Mouse (Mus musculus) liver, adult 2 months (tissue): Measurements from ENCODE around the gene Acd. TPM values are rescaled to one million over a fixed set of nuclear protein-coding genes. Genes with fewer than 3 reads are reported as not detected.

ENCODE experiments used
- DNase-seq: peaks from one replicate; pipeline ENCODE4 v3.0.0-alpha.2; 2011; ENCODE audit warnings: low read depth, low spot score; ENCODE audit errors: extremely low read depth
- H3K27ac ChIP-seq: fragments of 200-500 bp; replicated peaks from 2 replicates; pipeline ENCODE4 v1.5.1; 2012; ENCODE audit warnings: low read depth, mild to moderate bottlenecking, control low read depth, inconsistent platforms, low read length; ENCODE audit not compliant: insufficient read depth
- H3K27me3 ChIP-seq: fragments of 200-500 bp; 2 replicates; pipeline ENCODE4 v1.6.1; 2012; ENCODE audit warnings: mild to moderate bottlenecking, moderate library complexity, low read length, inconsistent platforms; ENCODE audit not compliant: control insufficient read depth, insufficient read depth
- H3K36me3 ChIP-seq: fragments of 200-500 bp; 2 replicates; pipeline ENCODE4 v1.6.1; 2012; ENCODE audit warnings: low read length, inconsistent platforms; ENCODE audit not compliant: control insufficient read depth, insufficient read depth
- H3K4me1 ChIP-seq: fragments of 200-500 bp; 2 replicates; pipeline ENCODE4 v1.6.1; 2011; ENCODE audit warnings: low read length; ENCODE audit not compliant: control insufficient read depth, insufficient read depth
- H3K4me3 ChIP-seq: fragments of 200-500 bp; 2 replicates; pipeline ENCODE4 v1.5.1; 2011; ENCODE audit warnings: low read depth, mild to moderate bottlenecking, control low read depth, low read length, moderate library complexity; ENCODE audit not compliant: insufficient read depth
- H3K79me2 ChIP-seq: fragments of 200-500 bp; 2 replicates; pipeline ENCODE4 v1.6.1; 2012; ENCODE audit warnings: inconsistent platforms, mild to moderate bottlenecking, low read length, moderate library complexity; ENCODE audit not compliant: control insufficient read depth, insufficient read depth
- H3K9ac ChIP-seq: fragments of 200-500 bp; 2 replicates; pipeline ENCODE4 v1.6.1; 2012; ENCODE audit warnings: low read depth, mild to moderate bottlenecking, control low read depth, inconsistent platforms, low read length
- CTCF ChIP-seq: fragments of 200-500 bp; IDR thresholded peaks from 2 replicates; pipeline ENCODE4 v1.5.1; 2011; ENCODE audit warnings: low read depth, low read length, control low read depth
- POLR2A ChIP-seq: fragments of 200-500 bp; IDR thresholded peaks from 2 replicates; pipeline ENCODE4 v1.6.1; 2011; ENCODE audit warnings: low read length, control low read depth; ENCODE audit not compliant: insufficient read depth; ENCODE audit errors: extremely low read depth
- WGBS: fragments of 180-500 bp; shearing (Covaris S2); methylation state at CpG from one replicate; pipeline ENCODE4 v1.1.7; 2018; 5-methylcytosine and 5-hydroxymethylcytosine counted together
- polyA plus RNA-seq: library from polyadenylated mRNA; depleted of rRNA; stranded (reverse); fragments of >200 nt; gene quantifications from 2 replicates; pipeline ENCODE4 v1.2.3, GENCODE M21; 2012
- total RNA-seq: library from RNA; depleted of rRNA; stranded (reverse); fragments of >200 nt; gene quantifications from 2 replicates; pipeline ENCODE4 v1.2.3, GENCODE M21; 2014

Acd gene
- total and polyA plus RNA-seq, 2 experiments = 1.5 to 22.8 TPM

GRCm38 (mm10) chr8:105706426-105706825, 5.5 kb upstream of the Acd start:
- WGBS = 93% methylated on average over 12 of the region's 12 CpGs
- no peak overlapping the region for H3K27ac ChIP-seq
- H3K4me1 ChIP-seq = peaks cover 7% of the 10 kb centered on the region
- no peak overlapping the region for H3K4me3 ChIP-seq
- H3K36me3 ChIP-seq = no peaks in the 10 kb centered on the region
- no peaks in the 10 kb centered on the region for H3K27me3 ChIP-seq
- H3K9ac ChIP-seq = no peak overlapping the region
- H3K79me2 ChIP-seq = no peaks in the 10 kb centered on the region
- no peak for DNase-seq
- no peak for TF ChIP-seq CTCF
- no peak for TF ChIP-seq POLR2A

GRCm38 (mm10) chr8:105704955-105705354, 4.1 kb upstream of the Acd start:
- Histone ChIP-seq H3K27me3 (no peaks in the 10 kb centered on the region), H3K9ac (no peak overlapping the region), H3K79me2 (no peaks in the 10 kb centered on the region), H3K36me3 (no peaks in the 10 kb centered on the region), H3K4me3 (no peak overlapping the region), H3K27ac (no peak overlapping the region), H3K4me1 (peaks cover 7% of the 10 kb centered on the region)
- WGBS = 92% methylated on average over 6 of the region's 6 CpGs
- no peak for DNase-seq
- TF ChIP-seq CTCF (no peak), POLR2A (no peak)

GRCm38 (mm10) chr8:105704146-105704812, 3.4 kb upstream of the Acd start:
- no peak overlapping the region for H3K4me3 ChIP-seq
- no peaks in the 10 kb centered on the region for H3K36me3 ChIP-seq
- no peak overlapping the region for H3K27ac ChIP-seq
- H3K79me2 ChIP-seq = no peaks in the 10 kb centered on the region
- 97% methylated on average over 34 of the region's 34 CpGs for WGBS
- TF ChIP-seq CTCF (no peak), POLR2A (no peak)
- H3K9ac ChIP-seq = no peak overlapping the region
- H3K4me1 ChIP-seq = peaks cover 7% of the 10 kb centered on the region
- DNase-seq = no peak
- no peaks in the 10 kb centered on the region for H3K27me3 ChIP-seq

- Histone ChIP-seq H3K4me1 (peaks cover 7% of the 10 kb centered on the region), H3K9ac (no peak overlapping the region), H3K79me2 (no peaks in the 10 kb centered on the region), H3K4me3 (no peak overlapping the region), H3K27me3 (no peaks in the 10 kb centered on the region), H3K27ac (no peak overlapping the region), H3K36me3 (no peaks in the 10 kb centered on the region)
- TF ChIP-seq POLR2A (no peak), CTCF (no peak)
- WGBS = 94% methylated on average over 24 of the region's 24 CpGs
- DNase-seq = no peak
Measured at GRCm38 (mm10) chr8:105702731-105703415, 2.0 kb upstream of the Acd start.

- WGBS = 80% methylated on average over 18 of the region's 18 CpGs
- no peak overlapping the region for H3K27ac ChIP-seq
Measured at GRCm38 (mm10) chr8:105702001-105702401, 1.1 kb upstream of the Acd start.

GRCm38 (mm10) chr8:105700566-105700965, 336 bp downstream of the Acd start:
- Histone ChIP-seq H3K9ac (peak overlapping the region; percentile 75), H3K4me1 (peaks cover 5% of the 10 kb centered on the region), H3K36me3 (no peaks in the 10 kb centered on the region), H3K27ac (peak overlapping the region; percentile 27), H3K79me2 (no peaks in the 10 kb centered on the region), H3K4me3 (peak overlapping the region; percentile 75), H3K27me3 (no peaks in the 10 kb centered on the region)
- DNase-seq = peak; percentile 52
- TF ChIP-seq POLR2A = no peak
- under 1% methylated on average over 21 of the region's 21 CpGs for WGBS

More at GRCm38 (mm10) chr8:105702001-105702401, 1.1 kb upstream of the Acd start:
- no peak for DNase-seq
- H3K79me2 ChIP-seq = no peaks in the 10 kb centered on the region
- peaks cover 5% of the 10 kb centered on the region for H3K4me1 ChIP-seq
- H3K27me3 ChIP-seq = no peaks in the 10 kb centered on the region
- TF ChIP-seq POLR2A (no peak), CTCF (no peak)
- H3K4me3 ChIP-seq = 0 out of 2 replicates have a peak overlapping the region, but pooled peaks have one; percentile 75
- 0 out of 2 replicates have a peak overlapping the region, but pooled peaks have one; percentile 24 for H3K9ac ChIP-seq
- no peaks in the 10 kb centered on the region for H3K36me3 ChIP-seq
